Mouse (Mus musculus) forebrain, postnatal 0 days (tissue): ENCODE data around the gene Ccdc121. TPM values are rescaled to one million over a fixed set of nuclear protein-coding genes. Genes with fewer than 3 reads are reported as not detected.

Experiments
- ATAC-seq: fragments of 200-750 bp; cut with Nextera tagmentation; 2 replicates; pipeline ENCODE4 v1.8.0; 2017; ENCODE audit warnings: mild to moderate bottlenecking, moderate library complexity
- DNase-seq: peaks from one replicate; pipeline ENCODE4 v3.0.0-alpha.2; 2015
- H3K27ac ChIP-seq: fragments of 300-500 bp; sonication (generic); 2 replicates; pipeline ENCODE4 v1.5.1; 2014; ENCODE audit warnings: low read depth, mild to moderate bottlenecking, antibody characterized with exemption, low read length, moderate library complexity, mixed read lengths
- H3K27me3 ChIP-seq: fragments of 300-500 bp; sonication (generic); 2 replicates; pipeline ENCODE4 v1.6.1; 2014; ENCODE audit warnings: mild to moderate bottlenecking, low read length, mixed read lengths; ENCODE audit not compliant: insufficient read depth
- H3K36me3 ChIP-seq: fragments of 300-500 bp; sonication (generic); 2 replicates; pipeline ENCODE4 v1.6.1; 2014; ENCODE audit warnings: mild to moderate bottlenecking, moderate library complexity; ENCODE audit not compliant: insufficient read depth
- H3K4me1 ChIP-seq: fragments of 300-500 bp; sonication (generic); 2 replicates; pipeline ENCODE4 v1.6.1; 2014; ENCODE audit warnings: antibody characterized with exemption; ENCODE audit not compliant: insufficient read depth
- H3K4me2 ChIP-seq: fragments of 300-500 bp; sonication (generic); 2 replicates; pipeline ENCODE4 v1.6.1; 2014; ENCODE audit warnings: low read depth, mild to moderate bottlenecking, moderate library complexity
- H3K4me3 ChIP-seq: fragments of 300-500 bp; sonication (generic); 2 replicates; pipeline ENCODE4 v1.5.1; 2014; ENCODE audit warnings: low read depth, low read length, mixed read lengths
- H3K9ac ChIP-seq: fragments of 300-500 bp; sonication (generic); 2 replicates; pipeline ENCODE4 v1.6.1; 2014; ENCODE audit warnings: mild to moderate bottlenecking
- H3K9me3 ChIP-seq: fragments of 300-500 bp; sonication (generic); 2 replicates; pipeline ENCODE4 v1.6.1; 2016; ENCODE audit warnings: low read length
- CTCF ChIP-seq: sonication (generic); IDR thresholded peaks from 2 replicates; pipeline ENCODE4 v1.5.1; 2016; ENCODE audit warnings: antibody characterized with exemption, control low read depth, low read depth
- WGBS: fragments of 180-500 bp; shearing (Covaris S2); extraction: QIAGEN DNeasy Blood & Tissue Kit; methylation state at CpG from one replicate; pipeline ENCODE4 v1.1.7; 2014; 5-methylcytosine and 5-hydroxymethylcytosine counted together
- polyA plus RNA-seq: library from polyadenylated mRNA; unstranded; fragments of >200 nt; fragmentation: Nextera tagmentation; extraction: Ambion mirVana; gene quantifications from 2 replicates; pipeline ENCODE4 v1.2.1, GENCODE M21; 2015
- total RNA-seq: library from RNA; depleted of rRNA; stranded (reverse); fragments of >200 nt; gene quantifications from 2 replicates; pipeline ENCODE4 v1.2.3, GENCODE M21; 2014; rRNA removed

Ccdc121 gene
- total and polyA plus RNA-seq, 2 experiments from 2014 or later = 0.38 to 0.51 TPM

DNA sequence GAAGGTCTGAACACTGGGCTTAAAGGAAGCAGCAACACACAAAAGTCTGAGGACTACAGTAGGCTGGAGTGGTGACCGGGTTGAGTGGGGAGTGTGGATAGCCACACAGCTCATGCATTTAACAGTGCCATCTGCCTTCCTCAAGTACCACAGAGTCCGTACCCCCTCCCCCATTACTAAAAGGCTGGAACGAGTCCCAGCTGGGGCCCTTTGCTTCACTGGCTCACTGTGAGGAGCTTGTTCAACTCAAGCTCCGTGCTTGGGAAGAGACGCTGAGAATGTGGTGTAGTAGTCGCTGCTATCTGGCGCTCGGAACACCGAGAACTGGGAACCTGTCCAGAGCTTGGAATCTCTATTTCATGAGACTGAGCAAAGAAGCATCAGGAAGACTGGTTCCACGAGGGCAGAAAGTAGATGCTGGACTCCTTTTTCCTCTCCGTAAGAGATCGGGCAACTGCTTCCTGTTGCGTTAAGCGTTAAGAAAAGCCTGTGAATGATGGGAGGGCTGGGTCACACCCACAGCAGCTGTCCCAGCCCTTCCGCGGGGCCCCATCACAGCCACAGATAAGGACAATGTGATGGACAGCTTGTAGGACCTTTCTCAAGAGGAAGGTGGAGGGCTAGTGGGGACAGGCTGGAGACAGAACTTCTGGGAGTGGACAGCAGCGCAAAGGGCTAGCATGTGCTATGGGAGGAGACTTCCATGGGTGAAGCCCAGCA, 44.5 kb downstream of the Ccdc121 start:
- DNase-seq (peak; percentile 71), ATAC-seq (peak; percentile 62)
- Histone ChIP-seq H3K36me3 (no peaks in the 10 kb centered on the region), H3K9me3 (no peaks in the 10 kb centered on the region), H3K27me3 (no peaks in the 10 kb centered on the region), H3K4me3 (no peak overlapping the region), H3K4me2 (no peak overlapping the region), H3K27ac (no peak overlapping the region), H3K9ac (no peak overlapping the region), H3K4me1 (peaks cover 3% of the 10 kb centered on the region; the same call in 1 of the 2 replicates)
- 52% methylated on average over 17 of the region's 17 CpGs for WGBS
- TF ChIP-seq CTCF = no peak

DNA sequence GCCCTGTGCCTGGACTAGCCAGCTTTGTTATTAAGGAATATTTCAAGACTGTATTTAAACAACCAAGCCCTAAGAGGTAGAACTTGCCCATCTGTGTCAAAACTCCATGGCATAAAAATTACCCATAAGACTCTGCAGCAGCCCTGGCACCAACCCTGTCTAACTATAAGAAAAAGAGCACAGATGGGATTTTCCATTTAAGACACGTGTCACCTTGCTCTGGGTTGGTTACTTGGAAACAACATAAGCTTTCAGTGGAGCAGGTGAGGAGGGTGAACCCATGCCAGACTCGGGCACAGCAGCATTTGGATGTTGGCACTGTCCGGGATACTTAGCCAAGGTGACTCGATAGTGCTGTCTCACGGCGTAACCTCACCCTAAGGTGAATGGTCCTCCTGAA, 45.2 kb downstream of the Ccdc121 start:
- 71% methylated on average over 6 of the region's 6 CpGs for WGBS
- Histone ChIP-seq H3K9me3 (no peaks in the 10 kb centered on the region), H3K27ac (no peak overlapping the region), H3K27me3 (no peaks in the 10 kb centered on the region), H3K4me1 (peaks cover 3% of the 10 kb centered on the region; the same call in 1 of the 2 replicates), H3K4me2 (no peak overlapping the region), H3K36me3 (no peaks in the 10 kb centered on the region), H3K4me3 (no peak overlapping the region), H3K9ac (no peak overlapping the region)
- no peak for DNase-seq
- TF ChIP-seq CTCF = no peak
- ATAC-seq = no peak

DNA sequence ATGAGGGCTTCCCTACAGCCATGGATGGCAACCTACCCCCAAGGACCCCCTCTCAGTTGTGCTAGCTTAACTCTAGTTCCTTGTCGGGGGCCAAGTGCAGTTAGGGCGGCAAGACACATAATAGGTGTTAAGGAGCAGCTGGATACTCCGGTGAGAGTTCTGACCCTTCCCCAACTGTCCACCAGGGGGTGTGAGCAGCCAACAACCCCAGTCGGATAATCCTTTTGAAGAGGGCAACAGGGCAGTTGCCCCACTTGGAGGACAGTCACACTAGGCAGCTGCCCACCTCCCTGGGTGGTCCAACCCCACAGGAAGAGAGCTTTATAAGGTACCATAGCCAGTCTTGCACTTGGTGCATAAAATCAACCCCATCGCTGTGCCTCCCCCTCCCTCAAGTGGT, 46.2 kb downstream of the Ccdc121 start:
- H3K27me3 ChIP-seq = no peaks in the 10 kb centered on the region
- no peak overlapping the region for H3K4me2 ChIP-seq
- no peak overlapping the region for H3K9ac ChIP-seq
- WGBS = 50% methylated on average over 5 of the region's 5 CpGs
- no peak overlapping the region for H3K27ac ChIP-seq
- peaks cover 3% of the 10 kb centered on the region; the same call in 1 of the 2 replicates for H3K4me1 ChIP-seq
- DNase-seq = no peak
- H3K36me3 ChIP-seq = no peaks in the 10 kb centered on the region
- TF ChIP-seq CTCF = peak; percentile 56
- no peaks in the 10 kb centered on the region for H3K9me3 ChIP-seq
- no peak overlapping the region for H3K4me3 ChIP-seq
- ATAC-seq = no peak

DNA sequence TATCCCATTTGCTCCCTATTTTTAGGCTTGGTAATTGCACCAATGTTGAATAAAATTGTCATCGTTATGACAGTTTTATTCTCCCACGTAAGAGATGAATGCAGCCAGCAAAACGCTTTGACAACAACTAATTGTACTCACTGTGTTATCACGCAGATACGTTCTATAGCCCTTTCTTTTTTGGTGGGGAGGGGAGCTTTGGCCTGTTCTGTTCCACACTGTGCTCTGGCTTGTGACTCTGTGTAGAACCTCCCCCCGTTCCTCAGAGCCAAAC, 48.4 kb downstream of the Ccdc121 start:
- TF ChIP-seq CTCF = no peak
- DNase-seq = no peak
- Histone ChIP-seq H3K27ac (no peak overlapping the region), H3K9ac (no peak overlapping the region), H3K36me3 (no peaks in the 10 kb centered on the region), H3K4me2 (no peak overlapping the region), H3K9me3 (no peaks in the 10 kb centered on the region), H3K27me3 (no peaks in the 10 kb centered on the region), H3K4me3 (no peak overlapping the region), H3K4me1 (peaks cover 3% of the 10 kb centered on the region; the same call in 1 of the 2 replicates)
- no peak for ATAC-seq
- WGBS = 39% methylated on average over 6 of the region's 6 CpGs

DNA sequence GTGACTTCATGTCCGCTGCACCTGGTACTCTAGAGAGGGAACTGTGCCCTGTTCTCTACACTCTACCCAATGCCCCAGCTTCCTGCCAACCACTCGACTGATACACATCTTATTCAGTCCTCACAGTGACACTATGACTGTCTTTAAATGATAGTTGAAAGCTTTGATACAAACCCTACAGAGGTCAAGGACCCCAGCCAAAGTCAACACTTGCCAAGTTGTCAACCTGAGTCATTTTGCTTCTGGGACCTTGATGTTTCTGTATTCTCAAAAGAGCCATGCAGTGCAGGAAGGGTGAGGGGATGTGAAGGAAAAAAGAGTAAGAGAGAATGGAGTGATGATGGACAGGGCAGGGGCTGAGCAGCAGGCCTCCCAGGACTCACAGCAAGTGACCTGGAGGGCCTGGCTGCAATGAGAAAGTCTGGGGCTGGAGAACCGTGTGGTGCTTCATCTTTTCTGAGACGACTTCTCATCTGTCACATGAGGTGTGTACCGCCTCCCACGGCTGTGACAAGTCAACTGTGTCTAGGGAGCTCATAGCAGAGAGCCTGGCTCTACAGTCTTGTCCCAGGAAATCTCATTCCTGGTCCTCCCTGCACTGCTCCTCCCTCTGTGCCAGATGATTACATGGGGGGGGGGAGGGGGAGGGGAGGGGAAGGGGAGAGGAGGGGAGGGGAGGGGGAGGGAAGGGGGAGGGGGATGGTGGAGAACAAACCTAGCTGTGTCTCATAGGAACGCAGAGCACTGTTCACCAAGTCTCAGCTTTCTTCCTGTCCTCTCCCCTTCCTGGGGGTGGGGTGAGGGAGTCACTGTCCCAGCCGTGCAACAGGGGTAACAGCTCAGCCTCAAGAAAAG, 49.0 kb downstream of the Ccdc121 start:
- H3K4me1 ChIP-seq = peaks cover 3% of the 10 kb centered on the region; the same call in 1 of the 2 replicates
- DNase-seq = no peak
- H3K9me3 ChIP-seq = no peaks in the 10 kb centered on the region
- H3K27me3 ChIP-seq = no peaks in the 10 kb centered on the region
- H3K4me2 ChIP-seq = no peak overlapping the region
- no peak overlapping the region for H3K9ac ChIP-seq
- H3K36me3 ChIP-seq = no peaks in the 10 kb centered on the region
- no peak for ATAC-seq
- H3K27ac ChIP-seq = no peak overlapping the region
- WGBS = 58% methylated on average over 8 of the region's 8 CpGs
- no peak overlapping the region for H3K4me3 ChIP-seq
- no peak for TF ChIP-seq CTCF

DNA sequence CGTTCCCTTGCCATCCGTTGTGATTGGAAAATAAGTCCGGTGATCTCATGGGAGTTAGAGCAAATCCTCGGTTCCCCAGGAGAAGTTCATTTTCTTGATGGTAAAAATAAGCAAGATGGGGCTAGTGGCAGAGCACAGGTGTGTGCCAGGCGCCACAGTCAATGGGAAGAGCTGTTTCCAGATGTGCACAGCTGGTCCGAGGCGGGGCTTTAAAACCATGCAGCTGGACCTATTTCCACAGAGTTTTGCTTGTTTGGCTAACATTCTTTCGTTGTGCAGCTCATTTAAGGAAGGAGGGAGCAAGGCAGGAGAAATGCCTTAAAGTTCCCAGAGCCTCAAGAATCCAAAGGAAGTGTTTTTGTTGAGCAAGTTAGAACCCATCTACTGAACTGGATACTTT, 49.8 kb downstream of the Ccdc121 start:
- H3K27ac ChIP-seq = no peak overlapping the region
- H3K4me1 ChIP-seq = no peaks in the 10 kb centered on the region
- DNase-seq (no peak), ATAC-seq (no peak)
- H3K4me3 ChIP-seq = no peak overlapping the region
- H3K36me3 ChIP-seq = no peaks in the 10 kb centered on the region
- no peak overlapping the region for H3K9ac ChIP-seq
- no peaks in the 10 kb centered on the region for H3K27me3 ChIP-seq
- no peak overlapping the region for H3K4me2 ChIP-seq
- WGBS = 91% methylated on average over 8 of the region's 8 CpGs
- no peaks in the 10 kb centered on the region for H3K9me3 ChIP-seq
- no peak for TF ChIP-seq CTCF

DNA sequence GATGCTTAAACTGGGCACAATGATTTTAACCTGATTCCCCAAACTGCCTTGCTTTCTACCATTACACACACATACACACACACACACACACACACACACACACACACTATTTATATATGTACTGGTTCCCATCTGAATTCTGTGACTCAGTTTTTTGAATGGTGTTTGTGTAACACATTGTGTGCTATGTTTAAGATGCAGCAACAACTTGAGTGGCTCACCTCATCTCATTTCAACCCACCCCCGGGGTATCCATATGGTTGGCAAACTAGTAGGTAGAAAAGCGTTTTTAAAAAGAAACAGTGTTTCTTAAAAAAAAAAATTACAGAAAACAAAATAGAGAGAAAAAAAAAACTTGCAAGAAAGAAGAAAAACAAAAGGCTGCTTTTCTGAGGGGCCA, 51.0 kb downstream of the Ccdc121 start:
- Histone ChIP-seq H3K27ac (no peak overlapping the region), H3K4me2 (no peak overlapping the region), H3K36me3 (no peaks in the 10 kb centered on the region), H3K9me3 (no peaks in the 10 kb centered on the region), H3K9ac (no peak overlapping the region), H3K4me1 (no peaks in the 10 kb centered on the region), H3K27me3 (no peaks in the 10 kb centered on the region), H3K4me3 (no peak overlapping the region)
- DNase-seq (no peak), ATAC-seq (no peak)
- 51% methylated on average over 2 of the region's 2 CpGs for WGBS
- no peak for TF ChIP-seq CTCF

Other genes with a start within 250 kb of the Ccdc121 start
- 62.4 and 80.8 TPM in 2 replicates for gene Cnih3, start 158.8 kb downstream of the Ccdc121 start, total RNA-seq
- gene Cnih3, start 158.8 kb downstream of the Ccdc121 start, polyA plus RNA-seq = 31.1 and 49.3 TPM in 2 replicates
- 0.10 and 0.69 TPM in 2 replicates for gene Dnah14, start 65.1 kb upstream of the Ccdc121 start, total RNA-seq
- 0.24 and 0.68 TPM in 2 replicates for gene Dnah14, start 65.1 kb upstream of the Ccdc121 start, polyA plus RNA-seq